Mouse (Mus musculus): ENCODE measurements at regions not wholly inside any gene's neighbourhood (a gene's known extent, or its start where the extent isn't known, plus 50 kb on each side); places are given as distances from the start of the nearest gene placed in this dataset.

DNA sequence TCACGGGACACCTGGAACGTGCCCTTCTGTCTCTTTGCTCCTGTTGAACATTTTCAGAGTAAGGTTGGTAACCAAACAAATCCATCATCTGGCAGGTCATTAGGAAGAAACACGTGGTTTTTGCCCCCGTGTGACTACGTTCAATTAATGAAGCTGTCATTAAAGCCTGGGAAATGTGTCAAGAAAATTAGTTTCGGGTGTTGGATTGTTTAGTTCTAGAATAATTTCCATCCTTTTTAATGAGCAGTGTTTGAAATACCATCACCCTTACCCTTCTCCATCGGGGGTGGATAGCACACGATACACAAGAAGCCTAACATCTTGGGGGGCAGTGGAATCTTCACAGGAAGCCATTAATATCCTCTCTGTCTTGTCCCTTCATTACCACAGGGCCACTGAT is 107.7 kb downstream of the Far1 start:
- DNase-seq (ENCODE audit: low spot score in 2 of 2) = no peak

DNA sequence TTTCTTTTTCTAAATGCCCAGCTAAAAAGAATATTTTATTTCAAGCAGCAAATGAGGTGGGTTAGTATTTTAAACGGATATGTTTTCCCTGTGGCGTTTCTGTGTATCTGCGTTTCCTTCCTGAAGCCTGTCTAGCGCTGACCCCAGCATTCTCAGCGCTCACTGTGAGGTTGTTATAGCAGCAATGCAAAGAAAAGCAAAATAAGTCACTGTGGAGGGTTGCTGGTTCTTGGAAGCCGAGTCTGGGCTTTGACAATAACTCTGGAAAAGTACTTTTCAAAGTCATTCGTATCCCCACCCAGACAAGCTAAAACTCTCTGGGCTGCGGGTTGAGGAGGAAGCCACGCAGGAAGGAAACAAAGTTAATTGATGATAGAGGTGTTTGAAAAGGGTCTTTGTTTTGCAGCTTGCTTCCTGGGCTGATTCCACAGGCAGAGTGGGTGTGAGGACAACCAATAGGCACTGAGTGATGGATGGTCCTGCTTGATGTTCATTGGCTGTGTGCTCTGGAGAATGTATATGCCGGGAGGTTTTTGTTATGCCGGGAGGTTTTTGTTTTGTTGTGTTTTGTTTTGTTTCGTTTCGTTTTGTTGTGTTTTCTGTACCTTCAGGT is 108.4 kb downstream of the Far1 start:
- DNase-seq (ENCODE audit: low spot score in 2 of 2) = no peak

DNA sequence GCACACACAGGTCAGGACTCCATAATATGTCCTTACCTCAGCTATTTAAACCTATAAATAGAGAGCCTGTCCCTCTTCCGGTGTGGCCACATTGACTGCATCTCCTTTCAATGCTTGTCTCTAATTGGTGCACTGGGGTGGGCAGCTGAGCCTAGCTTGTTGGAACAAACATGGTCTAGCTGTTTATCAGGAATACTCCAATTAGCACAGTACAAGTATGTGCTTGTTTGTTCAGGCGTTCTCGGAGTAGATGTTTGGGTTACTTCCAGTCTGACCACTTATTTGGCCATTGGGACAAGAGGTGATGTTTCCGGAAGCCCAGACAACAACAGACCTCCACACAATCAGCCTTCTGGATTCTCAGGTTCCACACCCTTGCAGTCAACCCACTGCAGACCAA is 109.7 kb downstream of the Far1 start:
- no peak for DNase-seq (ENCODE audit: low spot score in 2 of 2)

DNA sequence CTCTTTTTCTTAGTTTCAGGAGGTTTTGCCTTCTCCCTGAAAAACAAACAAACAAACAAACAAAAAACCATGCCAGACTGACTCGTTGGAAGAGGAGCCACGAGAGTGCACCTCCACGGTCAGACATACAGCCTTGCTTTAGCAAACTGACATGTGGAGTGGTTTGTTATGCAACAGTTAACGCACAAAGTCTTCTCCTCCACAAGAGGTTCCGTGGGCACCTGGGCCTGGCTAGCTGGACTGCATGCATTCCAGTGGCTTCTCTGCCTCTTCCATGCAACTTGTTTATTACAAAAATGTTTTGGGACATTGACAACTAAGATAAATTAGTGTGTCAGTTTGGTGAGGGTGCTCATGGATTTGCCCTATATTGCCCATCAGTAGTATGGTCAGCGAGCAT is 110.3 kb downstream of the Far1 start:
- DNase-seq (ENCODE audit: low spot score in 2 of 2) = no peak

DNA sequence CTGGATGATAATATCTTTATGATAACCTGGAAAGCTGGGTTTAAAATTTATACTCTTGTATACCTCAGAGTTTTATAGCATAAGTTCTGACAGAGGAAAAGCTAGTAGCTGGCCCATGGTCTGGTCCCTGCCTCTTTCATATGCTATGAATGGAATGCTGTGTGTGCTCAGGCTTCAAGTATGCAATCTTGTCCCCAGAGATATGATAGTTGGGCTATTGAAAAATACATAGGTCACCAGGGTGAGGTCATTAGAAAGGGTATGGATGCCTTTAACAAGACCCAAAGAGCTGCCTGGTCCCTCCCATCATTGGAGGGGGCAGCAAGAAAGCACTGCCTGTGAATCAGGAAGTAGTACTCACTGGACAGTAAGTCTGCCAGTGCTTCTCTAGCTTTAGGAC is 113.1 kb downstream of the Far1 start:
- no peak for DNase-seq (ENCODE audit: low spot score in 2 of 2)

DNA sequence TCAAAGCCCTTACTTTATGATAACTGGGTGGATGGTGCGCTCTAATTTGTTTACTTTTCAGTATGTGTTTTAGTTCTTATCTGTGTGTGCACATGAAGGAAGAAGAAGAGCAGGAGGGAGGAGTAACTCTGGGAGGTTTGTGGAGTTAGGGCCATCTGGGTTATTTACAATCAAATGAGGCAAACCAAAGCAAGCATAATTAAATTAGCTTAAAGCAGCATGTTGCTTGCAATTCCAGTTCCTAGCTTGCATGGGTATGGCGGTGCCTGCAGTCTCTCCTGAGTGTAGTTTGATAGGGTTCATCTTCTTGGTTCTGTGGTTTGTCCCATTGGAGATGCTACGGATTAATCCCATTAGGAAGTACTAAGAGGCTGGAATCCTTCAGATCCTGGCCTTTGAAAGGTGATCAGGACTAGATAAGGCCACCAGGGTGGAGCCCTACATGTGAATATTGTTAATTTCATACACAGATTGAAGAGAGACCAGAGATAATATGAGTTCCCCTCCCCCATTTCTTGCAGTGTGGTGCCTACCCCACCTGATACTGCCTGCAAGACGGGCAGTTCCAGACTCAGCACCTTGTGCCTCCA is 123.5 kb downstream of the Far1 start:
- no peak for DNase-seq (ENCODE audit: low spot score in 2 of 2)

DNA sequence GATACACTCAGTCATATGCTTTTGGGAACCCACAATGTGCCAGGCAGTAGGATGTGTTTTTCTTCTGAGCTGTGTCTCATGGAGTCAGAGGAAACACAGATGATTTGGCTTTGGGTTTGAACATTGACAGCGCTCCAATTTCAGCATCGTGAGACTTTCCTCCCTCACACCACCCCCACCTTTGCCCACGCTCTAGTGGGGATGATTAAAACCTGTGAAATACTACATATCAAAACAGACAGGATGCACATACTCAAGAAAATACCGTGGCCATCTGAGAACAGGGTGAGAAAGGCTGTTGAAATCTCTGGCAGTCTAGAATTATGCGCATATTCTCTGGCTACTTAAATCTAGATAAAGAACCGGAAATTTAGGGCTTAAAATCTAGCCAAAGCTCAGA is 124.5 kb downstream of the Far1 start:
- peak; percentile 13 to 36 for DNase-seq (ENCODE audit: low spot score in 2 of 2)

DNA sequence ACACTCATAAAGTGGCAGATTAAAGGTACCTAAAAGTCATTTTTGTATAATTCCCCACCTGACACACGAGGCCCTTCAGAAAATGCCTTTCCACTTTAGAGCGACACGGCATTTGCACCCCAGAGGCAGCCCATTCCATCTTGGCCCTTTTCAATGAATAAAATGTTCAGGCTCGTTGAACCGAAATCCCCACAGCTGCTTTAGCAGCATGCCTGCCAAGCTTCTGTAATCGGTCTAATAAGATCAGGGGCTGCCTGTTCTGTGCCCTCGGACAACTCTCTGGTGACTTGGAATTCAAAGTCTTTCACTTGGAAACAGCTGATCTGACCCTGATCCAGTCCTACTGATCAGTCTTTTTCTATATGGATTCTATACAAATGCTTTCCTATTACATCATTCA is 123.3 kb upstream of the Spon1 start:
- no peak for DNase-seq (ENCODE audit: low spot score in 2 of 2)

DNA sequence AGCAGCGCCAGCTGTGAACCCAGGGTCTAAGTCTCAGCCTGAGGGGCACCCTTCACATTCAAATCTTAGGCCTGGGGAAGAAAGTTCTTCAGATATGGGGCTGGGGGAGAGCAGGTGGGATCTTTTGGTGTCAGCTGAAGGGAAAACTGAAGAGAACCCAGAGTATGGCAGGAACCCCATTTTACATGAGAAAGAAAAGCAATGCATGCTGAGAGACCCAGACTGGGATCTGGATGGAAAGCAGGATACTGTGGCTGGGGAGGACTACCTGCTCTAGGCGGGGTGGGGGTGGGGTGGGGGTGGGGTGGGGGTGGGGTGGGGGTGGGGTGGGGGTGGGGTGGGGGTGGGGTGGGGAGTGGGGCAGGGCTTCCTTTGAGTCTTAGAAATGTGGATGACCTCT is 115.2 kb upstream of the Spon1 start:
- DNase-seq (ENCODE audit: low spot score in 2 of 2) = no peak

DNA sequence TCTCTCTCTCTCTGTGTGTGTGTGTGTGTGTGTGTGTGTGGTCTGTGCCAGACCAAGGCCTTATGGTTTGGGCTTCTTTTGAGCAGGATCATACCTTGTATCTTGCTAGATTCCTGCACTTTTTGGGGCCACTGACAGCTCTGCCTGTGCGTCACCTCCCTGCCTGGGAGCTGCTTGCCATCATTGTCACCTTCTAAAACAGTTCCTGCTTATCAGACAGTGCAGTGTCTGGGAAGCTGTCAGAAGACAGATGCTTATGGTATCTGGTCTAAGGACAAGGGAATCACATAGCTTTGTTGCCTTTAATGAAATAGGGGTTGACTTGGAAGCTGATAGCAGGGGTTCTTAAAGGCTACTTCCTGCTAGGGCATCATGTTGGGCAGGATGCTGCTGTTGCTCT is 114.1 kb upstream of the Spon1 start:
- no peak for DNase-seq (ENCODE audit: low spot score in 2 of 2)

DNA sequence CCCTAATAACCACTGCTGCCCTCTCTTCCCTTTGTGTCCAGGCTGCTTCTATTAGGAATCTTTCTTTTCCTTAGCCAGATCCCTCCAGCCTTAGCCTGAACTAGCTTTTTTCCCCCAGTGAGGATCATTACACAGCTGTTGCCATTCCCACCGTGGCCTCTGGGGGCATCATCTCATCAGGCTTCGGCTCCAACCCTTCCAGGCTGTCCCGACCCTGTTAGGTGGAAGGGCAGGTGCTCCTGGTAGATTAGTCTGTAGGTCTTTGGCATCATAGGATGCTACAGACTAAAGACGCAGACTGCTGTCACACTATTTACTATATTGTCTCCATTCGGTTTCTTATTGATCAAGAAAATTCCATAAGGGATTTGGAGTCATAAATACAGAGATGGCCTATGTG is 112.7 kb upstream of the Spon1 start:
- DNase-seq (ENCODE audit: low spot score in 2 of 2) = peak; percentile 20 to 21

DNA sequence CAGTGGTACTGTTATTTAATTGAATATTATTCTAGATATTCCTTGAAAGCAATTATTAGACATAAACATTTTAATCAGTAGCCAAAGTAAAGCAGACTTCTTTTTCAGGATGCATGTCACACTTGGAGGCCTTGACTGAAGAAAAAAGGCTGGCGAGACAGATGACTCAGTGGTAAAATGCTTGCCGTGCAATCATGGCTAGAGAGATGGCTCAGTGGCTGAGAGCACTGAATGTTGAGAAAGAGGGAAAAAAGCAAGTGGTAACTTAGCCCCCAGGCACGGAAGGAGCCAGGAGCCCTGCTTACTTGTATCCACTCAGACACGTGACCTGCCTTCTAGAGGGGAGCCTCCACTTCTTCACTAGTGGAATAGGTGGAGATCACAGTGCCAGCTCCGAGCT is 110.5 kb upstream of the Spon1 start:
- no peak for DNase-seq (ENCODE audit: low spot score in 2 of 2)

DNA sequence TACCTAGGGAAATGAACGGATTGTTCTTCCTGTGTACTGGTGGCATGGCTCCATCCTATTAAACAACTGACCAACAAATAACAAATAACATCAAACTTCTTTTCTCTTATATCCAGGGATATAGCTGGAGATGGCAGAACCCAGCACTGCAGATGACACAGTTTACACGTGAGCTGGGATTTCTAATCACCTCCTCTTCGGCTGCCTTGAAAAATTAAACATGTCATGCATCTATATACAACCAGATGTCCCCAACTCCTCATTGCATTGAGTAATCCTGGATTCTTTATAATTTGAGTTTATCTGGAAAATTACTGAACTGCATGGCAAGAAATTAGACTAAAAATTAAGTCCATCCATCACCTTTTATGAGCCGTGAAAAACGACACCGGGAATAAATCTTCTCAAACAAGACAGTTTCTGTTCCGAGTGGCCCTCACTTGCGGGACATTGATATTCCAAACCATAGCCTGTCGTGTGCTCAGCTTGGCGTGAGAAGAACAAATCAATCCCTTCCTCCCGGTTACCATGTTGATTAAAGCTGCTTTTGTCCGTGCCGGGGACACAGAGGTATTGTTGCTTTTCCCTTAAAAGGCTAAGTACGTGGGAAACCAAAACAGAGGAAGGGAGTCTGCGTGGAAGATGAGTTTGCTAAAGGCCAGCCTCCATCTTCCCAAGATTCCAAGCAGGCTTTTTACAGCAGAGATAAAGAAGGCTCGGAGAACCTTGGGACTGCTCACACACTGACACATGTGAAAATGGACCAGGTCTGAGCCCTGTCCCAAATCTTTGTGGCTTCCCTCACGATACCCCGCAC is 92.8 kb upstream of the Spon1 start:
- no peak for DNase-seq (ENCODE audit: low spot score in 2 of 2)

DNA sequence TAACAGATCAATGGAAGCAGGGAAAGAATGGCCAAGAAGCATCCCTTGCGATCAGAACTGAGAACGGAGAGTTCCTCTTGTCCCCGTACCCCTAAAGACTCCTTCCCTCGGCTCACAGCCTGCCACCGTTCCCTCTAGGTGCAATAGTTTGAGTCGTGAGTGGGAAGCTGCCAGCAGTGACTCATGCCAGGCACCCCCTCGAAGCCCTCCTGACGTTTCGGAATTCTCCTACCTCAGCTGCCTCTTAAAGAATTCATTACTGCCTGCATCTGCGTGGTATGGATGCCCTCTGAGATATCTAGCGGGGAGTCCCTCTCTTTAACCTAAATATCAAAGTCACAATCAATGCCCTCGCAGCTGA is 92.2 kb upstream of the Spon1 start:
- peak in 1 of 2 experiments; percentile 34 for DNase-seq (ENCODE audit: low spot score in 2 of 2)

DNA sequence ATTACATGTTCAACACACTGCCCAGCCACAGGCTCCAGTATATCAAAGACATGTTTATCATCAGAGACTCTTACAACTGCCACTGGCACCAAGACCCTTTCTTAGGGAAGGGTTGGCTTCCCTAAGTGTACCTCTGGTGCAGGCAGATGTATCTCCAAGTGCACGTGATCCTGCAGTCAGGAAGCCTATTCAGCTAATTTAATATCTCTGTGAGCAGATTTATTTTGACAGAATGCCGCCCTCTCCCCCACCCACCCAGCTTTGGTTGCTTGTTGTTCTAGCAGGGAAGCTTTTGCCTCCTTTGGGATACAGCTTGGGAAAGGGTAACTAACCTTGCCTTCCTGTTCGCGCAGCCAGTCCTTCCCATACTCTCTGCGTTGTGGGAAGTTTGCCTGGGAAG is 83.5 kb upstream of the Spon1 start:
- no peak for DNase-seq (ENCODE audit: low spot score in 2 of 2)

DNA sequence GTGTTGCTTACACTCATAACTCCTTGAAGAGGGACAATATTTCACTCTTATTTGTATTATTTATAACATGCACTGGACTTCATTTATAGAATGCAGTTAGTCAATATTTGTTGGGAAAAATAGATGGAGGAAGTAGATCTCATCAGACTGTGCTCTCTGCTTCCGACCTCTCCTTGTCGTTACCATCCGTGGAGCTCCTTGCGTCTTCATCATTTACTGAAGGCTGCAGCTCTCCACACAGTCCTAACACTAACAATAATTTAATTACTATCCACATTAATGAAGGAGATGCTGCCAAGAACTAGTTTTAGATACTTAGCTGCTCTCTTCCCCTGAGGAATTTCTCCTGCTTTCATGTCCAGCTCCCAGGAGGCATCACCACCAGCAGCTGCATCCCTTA is 80.4 kb upstream of the Spon1 start:
- no peak for DNase-seq (ENCODE audit: low spot score in 2 of 2)

DNA sequence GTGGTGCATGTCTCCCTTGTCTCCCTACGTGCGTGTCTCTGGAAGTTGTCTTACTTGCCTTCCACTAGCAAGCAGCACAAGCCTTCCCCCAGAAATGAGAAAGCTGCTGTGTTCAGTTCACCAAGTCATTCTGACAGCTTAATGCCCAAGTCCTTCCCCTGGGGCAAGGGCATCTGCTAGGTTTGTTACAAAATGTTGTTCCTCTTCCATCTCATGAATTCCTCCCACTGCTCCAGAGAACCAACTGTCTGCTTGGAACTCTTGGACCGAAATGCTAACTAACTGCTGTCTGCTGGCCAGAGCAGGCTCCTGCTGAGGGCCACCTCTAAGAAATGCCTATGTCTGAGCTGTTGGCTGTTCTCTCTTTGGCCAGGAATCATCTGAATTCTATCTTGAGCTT is 79.3 kb upstream of the Spon1 start:
- DNase-seq (ENCODE audit: low spot score in 2 of 2) = no peak

DNA sequence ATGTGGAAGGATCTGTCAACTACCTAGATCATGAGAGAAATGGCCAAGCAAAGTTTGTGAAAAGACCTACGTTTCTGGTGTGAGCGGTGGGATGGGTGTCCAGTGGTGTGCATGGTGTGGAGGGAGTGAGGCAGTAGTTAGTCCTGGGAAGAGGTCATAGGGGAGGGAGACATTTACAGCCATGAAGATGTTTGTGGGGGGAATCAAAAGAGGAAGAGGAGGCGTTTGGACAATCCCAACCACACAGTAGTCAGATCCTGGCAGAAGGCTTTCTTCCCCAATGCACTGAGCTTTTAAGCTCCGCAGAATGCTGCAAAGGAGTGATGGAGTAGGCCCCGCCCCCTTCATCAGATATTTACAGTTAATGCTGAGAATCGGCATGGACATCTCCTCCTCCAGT is 78.2 kb upstream of the Spon1 start:
- DNase-seq (ENCODE audit: low spot score in 2 of 2) = no peak

DNA sequence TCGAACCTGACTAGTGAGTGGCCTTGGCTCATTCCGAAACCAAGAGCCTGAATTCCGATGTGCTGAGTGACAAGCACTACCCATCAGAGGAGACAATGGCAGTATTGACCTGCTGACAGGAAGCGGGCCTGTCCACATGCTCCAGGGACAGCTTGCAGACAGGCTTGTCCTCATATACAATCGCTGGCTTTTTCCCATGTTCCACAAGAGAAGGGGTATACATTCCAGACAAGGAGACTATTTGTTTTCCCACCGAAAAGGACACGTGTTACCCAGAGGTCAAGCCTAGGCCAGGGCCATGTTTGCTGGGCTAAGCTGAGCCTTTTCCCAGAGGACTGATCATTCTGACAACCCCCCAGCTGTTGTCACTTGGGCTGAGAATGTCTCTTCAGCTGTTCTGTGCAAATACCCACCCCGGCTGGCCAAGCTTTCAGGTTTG is 77.5 kb upstream of the Spon1 start:
- DNase-seq (ENCODE audit: low spot score in 2 of 2) = no peak

DNA sequence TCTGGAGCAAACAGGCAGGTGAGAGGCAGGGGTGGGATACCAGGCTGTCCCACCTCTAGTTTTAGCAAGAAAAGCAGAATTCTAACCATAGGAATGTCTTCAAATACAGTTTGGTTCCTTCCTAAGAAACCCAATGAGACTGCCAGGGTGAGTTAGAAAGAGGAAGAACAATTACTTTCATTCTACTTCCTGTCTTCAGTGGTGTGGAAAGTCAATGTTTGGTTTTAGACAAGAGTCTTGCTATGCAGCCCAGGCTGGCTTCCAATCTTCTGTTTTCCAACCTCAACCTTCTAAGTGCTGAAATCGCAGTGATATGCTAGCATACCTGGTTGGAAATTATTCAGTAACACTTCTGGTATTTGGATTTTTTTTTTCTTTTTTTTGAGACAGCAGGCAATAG is 77.1 kb upstream of the Spon1 start:
- DNase-seq (ENCODE audit: low spot score in 2 of 2) = no peak

DNA sequence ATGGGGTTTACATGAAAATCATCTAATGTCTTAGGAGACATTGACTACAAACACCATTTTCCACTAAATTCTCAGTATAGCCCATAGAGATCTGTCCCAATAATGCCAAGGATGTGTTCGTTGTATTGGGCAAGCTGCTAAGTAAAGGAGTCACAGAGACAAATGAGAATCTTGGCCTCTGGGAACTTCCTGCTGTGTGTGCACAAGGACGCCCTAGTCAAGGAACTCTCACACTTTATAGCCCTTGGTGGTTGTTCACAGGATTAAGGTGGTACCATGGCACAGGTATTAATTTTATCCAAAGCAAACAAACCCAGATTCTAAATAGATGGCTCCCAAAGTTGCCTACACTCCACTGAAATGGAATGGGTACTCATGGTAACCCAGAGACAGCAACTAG is 76.7 kb upstream of the Spon1 start:
- no peak for DNase-seq (ENCODE audit: low spot score in 2 of 2)

DNA sequence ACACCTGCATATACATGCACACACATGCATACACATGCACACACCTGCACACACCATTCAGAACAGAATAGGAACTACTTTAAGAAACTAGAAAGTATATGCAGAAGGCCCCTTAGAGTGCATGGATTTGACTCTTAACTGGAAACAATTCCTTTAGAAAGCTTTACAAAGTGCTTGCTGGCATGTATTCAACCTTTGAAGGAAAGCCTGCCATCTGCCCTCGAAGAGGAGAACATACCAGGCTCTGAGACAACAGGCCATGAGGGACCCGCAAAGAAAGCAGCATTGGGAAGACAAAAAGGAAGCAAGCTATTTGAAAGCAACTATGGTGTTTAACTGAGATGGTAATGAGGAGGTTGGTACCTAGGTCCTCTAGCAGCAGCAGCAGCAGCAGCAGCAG is 74.0 kb upstream of the Spon1 start:
- DNase-seq (ENCODE audit: low spot score in 2 of 2) = no peak

DNA sequence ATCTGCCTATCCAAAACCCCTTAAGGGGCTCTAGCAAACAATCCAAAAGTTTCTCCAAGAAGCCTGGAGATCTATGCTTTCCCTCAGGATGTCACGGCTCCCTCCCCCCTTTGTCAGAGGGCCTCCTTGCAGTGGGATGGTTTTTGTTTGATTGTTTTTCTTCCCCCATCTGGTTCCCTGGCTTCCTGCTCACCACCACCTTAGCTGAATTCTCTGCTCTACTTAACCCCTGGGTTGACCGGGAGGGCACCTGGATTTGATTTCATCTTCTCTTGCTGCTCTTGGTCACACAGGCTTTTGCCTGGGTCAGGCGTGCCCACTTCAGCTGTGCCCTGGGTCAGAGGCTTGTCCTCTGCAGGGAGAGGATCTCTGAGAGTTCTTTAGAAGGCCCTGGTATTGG is 72.3 kb upstream of the Spon1 start:
- no peak for DNase-seq (ENCODE audit: low spot score in 2 of 2)
